Mouse (Mus musculus) stomach, postnatal 0 days (tissue): ENCODE data around the gene Mvd.

ENCODE experiments used
- CTCF ChIP-seq: IDR thresholded peaks from 2 replicates; pipeline ENCODE4 v1.5.1; 2016; ENCODE audit warnings: antibody characterized with exemption, low read depth, mild to moderate bottlenecking, moderate library complexity
- EP300 ChIP-seq: optimal IDR thresholded peaks from 2 replicates; pipeline ENCODE3; 2016; ENCODE audit warnings: antibody characterized with exemption

GRCm38 (mm10) chr8:122398186-122398585 is 45.0 kb downstream of the Mvd start:
- TF ChIP-seq CTCF (no peak), EP300 (no peak)
